Mouse (Mus musculus): Measurements from ENCODE around the gene Ogfod1.
A peak's percentile ranks its signal among the peaks of the same experiment; 100 is the strongest.
"Not testable (repeated sequence)": the region's sequence is repeated elsewhere in the genome, so short reads cannot be mapped to it uniquely, and the experiment has no call there.

Gene Ogfod1

GRCm38 (mm10) chr8:94036944-94037524 lies at the start of gene Ogfod1, which contains the start of gene Nudt21:
TSS of gene Ogfod1 (plus strand) at chr8:94037198.
TSS of gene Nudt21 (minus strand) at chr8:94037031.
- DNase-seq (ENCODE audit: low read depth), result peak; percentile 100

GRCm38 (mm10) chr8:93989739-93990138 lies 47.3 kb upstream of the Ogfod1 start:
- DNase-seq (ENCODE audit: low read depth), result no peak

DNA sequence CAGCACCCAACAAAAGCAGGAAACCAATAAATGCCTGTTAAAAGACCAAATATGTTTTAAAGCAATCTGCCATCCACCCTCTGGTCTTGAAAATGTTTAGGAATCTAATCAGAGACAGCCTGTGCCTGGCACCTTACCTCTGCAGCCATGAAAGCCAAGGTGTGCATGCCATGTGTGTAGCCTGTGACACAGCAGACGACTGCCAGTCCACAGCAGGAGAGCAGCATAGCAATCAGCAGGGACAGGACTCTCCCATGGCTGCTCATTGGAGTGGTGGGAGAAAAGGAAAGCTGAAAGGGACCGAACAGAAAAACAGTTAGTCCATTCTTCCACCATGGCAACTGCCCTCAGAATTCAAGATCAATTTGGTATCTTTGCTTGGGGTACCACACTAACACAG lies 38.0 kb upstream of the Ogfod1 start:
- no peak for DNase-seq (ENCODE audit: low read depth)

- DNase-seq (ENCODE audit: low read depth), result no peak
Observed at GRCm38 (mm10) chr8:94004139-94004538, 32.9 kb upstream of the Ogfod1 start.

DNA sequence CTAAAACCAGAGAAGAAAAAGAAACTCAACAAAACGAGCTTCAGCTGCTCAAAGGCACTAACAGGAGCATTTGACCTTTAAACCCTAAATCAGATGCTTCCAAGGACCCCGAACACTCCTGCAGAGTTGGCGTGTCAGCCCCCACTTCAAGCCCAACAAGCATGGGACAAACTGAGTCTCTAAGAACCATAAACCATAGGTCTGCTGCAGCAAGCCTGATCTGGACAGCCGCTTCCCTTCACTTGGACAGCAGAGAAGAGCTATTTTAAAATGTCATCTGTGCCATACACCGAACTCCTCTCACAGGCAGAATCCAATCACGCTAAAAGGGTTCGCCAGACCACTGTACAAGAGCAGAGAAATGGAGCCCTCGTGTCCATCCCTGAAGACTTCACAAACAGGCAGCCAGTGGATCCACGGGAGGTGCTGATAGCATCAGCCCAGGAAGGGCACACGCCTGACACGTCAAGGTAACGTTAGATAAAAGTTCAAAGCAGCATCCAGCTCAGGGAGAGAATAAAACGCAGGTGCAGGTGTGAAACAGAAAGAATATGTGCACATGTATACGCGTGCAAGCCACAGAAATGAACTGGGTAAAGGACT lies 27.7 kb upstream of the Ogfod1 start:
- no peak for DNase-seq (ENCODE audit: low read depth)

DNA sequence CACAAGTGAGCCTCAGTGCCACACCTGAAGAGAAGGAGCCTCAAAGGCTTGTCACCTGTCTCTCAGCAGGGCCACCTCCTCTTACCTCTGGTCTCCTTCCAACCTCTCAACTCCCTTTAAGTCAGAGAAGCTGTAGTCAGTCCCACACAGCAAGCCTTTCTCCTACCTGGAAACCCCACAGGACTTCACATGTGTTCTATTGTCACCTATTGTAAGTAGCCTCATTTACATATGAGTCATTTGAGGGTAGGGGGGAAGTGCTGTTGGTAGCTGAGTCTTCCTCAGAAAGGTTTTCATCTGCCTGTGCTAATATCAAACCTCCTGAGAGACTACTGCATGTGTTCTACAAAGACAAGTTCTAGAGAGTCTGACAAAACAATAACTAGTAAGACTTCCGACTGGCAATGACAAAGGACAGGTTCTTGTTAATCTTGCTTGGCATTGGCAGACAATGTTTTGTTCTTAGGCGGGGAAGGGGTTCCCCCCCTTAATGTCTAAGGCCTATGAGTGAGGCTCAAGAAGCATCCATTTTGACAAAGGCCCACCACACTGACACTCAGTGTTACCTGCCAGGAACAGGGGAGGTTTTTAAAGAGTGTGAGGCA lies 26.8 kb upstream of the Ogfod1 start:
- DNase-seq (ENCODE audit: low read depth), result no peak

DNA sequence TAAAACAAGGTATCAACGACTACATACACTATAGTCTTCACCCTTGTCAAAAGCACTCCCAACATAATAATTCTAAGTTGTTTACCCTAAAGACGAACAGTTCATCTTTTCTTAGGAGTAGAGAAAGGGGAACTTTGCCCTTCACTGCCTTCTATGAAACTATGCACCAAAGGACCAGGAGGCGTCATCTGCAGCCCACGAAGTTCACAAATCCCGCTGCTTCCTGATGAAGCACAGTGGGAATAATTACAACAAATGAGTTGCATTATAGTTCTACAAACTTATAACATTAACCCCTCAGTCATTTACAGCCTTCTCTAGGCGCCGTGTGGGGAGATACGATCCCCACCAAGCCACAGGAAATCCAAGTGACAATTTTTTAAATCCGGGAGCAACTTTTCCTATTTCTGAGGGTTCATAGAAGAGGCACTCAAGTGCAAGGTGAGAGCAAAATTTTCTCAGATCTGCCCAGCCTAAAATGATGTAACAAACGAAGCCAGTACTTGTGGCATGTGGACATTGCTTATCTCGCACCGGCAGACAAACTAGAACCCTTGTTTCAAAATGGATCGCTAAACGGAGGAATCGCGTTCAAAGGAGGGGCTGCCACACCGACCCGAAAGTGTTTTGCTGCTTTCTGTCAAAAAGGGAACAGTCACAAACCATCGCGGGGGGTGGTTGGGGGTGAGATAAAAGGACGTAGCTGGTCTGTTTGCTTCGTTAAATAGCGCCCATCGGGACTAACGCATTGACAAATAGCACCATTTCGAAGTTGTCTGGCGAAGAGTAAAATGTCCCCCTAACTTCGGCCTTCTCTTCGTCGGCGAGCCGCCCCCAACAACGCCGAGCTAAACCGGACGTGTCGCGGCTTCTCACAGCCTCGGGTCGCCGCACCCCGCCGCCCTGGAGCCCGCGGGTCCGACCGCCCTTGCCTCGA lies 25.7 kb upstream of the Ogfod1 start:
- DNase-seq (ENCODE audit: low read depth), result no peak

DNA sequence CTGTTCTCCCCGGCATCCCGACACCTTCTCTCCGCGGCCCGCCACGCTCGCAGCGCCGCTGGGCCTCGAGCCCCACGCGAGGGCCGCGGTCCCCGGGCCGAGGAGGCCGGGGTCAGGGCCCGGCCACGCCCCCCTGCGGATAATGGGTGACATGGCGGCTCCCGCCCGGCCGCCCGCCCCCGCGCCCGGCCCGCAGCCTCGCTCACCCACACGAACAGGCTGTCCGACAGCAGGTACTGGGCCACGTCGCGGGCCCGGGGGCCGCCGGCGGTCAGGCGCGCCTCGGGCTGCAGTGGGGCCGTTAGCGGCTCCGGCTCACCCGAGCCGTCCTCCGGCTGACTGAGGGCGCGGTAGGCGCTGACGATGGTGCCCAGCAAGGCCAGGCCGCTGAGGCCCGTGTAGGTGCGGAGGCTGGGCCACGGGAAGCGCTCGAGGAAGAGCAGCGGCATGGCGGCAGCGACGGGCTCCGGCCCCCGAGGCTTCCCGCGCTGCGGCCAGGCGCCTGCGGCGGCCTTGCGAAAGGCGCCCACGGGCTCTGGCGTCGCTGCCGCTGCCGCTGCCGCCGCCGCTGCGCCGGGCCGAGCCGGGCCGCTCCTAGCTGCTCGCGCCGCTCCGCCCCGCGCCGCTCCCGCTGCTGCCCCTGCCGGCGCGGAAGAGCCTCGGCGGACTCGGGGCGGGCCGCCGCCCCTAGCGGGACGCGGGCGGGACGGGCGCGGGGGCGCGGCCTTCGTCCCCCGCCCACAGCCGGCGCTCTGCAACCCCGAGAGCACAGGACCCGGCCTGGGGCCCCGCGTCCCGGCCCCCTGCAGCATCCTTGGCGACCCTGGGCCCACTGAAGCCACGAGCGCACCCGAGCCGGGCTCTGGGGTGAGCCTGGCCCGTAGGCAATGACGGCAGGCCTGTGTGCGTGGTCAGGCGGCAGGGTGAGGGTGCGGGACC lies 24.7 kb upstream of the Ogfod1 start, which contains the start of gene Amfr:
Amfr (minus strand) TSS at position 830 of the 939 bp plus-strand sequence.
- peak; percentile 28 for DNase-seq (ENCODE audit: low read depth)

GRCm38 (mm10) chr8:94013026-94013612 lies 23.9 kb upstream of the Ogfod1 start:
- no peak for DNase-seq (ENCODE audit: low read depth)

DNA sequence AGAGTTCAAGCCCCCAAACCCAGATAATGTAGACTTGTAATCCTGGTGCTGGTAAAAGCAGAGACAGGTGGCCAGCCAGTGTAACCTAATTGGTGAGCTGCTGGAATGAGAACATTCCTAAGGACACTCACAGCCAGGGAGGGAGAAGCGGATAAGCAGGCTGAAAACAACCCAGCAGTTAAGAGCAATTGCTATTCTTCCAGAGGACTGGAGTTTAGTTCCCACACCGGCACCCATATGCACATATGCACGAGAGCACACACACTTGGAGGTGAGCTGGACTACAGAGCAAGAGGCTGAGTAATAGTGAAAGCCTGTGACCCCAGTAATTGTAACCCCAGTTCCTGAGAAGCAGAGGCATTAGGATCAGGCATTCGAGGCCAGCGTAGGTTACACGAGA lies 13.1 kb upstream of the Ogfod1 start:
- DNase-seq (ENCODE audit: low read depth), result no peak

DNA sequence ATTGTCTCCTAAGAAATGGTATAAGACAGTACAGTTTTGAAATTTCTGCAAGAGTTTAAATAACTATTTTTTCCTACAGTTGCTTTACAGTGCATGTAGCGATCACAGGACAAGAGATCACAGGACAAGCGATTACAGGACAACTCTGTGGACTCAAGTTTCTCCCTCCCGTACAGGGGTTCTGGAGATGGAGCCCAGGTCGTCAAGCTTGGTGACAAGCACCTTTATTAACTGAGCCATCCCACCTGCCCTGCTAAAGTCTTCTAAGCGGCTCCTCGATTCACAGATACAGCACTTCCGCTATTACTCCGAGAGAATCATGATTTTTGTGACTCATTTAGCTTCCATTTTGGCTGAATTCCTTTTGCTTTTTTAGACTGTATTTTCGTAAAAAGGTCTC lies 7.3 kb upstream of the Ogfod1 start:
- no peak for DNase-seq (ENCODE audit: low read depth)

- DNase-seq (ENCODE audit: low read depth), result no peak
Observed at GRCm38 (mm10) chr8:94033601-94034000, 3.4 kb upstream of the Ogfod1 start.

DNA sequence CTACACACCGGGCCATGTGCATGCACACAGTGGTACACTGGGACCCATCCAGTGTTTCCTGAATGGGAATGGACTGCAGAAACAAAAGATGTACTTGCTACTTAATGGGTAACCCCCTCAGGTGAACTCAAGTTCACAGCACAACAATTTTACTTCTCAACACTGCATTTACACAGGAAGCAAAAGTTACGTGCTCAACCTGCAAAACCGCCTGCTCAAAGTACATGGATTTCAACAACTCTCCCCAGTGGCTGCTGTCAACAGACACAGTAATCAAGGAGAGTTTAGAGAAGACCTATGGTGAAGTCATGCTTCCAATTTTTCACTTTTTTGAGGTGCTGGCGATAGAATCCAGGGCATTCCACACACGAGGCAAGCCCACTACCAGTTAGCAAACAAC lies 1.8 kb upstream of the Ogfod1 start:
- no peak for DNase-seq (ENCODE audit: low read depth)

DNA sequence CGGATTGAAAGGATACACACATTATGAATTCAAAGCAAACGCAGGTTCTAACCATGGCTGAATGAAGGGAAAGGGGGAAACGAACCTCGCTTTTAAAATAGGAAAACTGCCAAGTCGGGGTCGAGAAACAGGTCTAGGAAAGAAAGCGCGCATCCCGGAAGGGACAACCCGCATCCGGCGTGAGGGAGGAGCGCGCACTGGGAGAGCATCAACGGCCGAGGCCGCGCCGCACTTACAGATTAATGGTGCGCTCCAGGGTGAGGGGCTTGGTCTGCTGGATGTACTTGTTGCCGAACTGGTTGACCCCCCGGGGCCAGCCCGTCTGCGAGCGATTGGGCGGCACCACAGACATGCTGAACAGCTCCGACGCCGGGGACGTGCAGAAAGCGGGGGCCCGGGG lies 457 bp upstream of the Ogfod1 start:
- not testable (repeated sequence) for DNase-seq (ENCODE audit: low read depth)

DNA sequence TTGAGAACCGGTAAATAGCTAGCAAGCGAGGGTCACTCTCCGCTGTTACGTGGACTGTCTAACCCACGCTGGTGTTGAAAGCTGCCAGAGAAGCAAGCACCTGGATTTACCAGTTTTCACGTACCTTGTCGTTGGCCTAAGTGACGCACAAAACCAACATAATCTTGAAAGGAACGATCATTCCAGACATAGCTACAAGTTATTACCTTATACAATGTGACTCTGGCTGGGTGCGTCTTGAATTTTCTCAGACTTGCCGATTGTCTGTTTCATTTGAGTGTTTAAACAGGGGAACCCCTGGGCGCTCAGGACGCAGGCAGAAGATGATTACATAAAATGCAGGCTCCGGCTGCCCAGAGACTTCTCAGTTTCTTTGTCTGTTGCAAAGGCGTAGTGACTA lies 808 bp downstream of the Ogfod1 start:
- no peak for DNase-seq (ENCODE audit: low read depth)

DNA sequence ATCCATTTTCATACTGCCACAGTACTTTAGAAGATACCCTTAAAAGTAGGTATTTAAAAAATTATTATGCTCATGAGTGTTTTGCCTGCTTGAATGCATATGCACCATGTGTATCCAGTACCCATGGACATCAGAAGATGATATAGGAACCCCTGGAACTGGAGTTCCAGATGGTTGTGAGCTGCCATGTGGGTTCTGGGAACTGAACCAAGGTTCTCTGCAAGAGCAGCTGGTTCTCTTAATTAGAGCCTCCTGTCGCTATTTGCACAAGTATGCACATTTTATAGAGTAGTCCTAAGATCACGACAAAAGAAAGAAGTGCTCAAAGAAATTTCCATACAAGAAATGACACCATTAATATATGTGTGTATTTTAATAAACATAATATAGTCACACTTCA lies 10.8 kb downstream of the Ogfod1 start:
- DNase-seq (ENCODE audit: low read depth), result no peak

DNA sequence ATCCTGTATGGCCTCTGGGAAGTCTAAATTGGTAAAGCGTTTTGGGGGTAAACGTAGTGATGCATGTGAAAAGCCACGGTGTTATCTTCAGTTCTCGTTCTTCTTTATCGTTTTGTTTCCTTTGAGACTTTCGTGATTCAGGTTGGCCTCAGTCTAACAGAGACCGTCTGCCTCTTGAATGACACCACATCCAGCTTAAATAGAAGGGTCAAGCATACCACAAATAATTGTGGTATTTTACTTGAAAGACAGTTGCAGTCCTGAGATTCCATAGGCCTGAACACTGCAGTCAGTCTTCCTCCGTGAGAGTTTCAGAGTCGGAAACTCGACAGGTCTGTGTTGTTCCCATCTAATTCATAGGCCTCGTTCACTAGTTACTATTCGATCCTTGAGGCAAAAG lies 15.7 kb downstream of the Ogfod1 start:
- no peak for DNase-seq (ENCODE audit: low read depth)

- DNase-seq (ENCODE audit: low read depth), result peak; percentile 15
Observed at GRCm38 (mm10) chr8:94057157-94057854, 20.3 kb downstream of the Ogfod1 start.

DNA sequence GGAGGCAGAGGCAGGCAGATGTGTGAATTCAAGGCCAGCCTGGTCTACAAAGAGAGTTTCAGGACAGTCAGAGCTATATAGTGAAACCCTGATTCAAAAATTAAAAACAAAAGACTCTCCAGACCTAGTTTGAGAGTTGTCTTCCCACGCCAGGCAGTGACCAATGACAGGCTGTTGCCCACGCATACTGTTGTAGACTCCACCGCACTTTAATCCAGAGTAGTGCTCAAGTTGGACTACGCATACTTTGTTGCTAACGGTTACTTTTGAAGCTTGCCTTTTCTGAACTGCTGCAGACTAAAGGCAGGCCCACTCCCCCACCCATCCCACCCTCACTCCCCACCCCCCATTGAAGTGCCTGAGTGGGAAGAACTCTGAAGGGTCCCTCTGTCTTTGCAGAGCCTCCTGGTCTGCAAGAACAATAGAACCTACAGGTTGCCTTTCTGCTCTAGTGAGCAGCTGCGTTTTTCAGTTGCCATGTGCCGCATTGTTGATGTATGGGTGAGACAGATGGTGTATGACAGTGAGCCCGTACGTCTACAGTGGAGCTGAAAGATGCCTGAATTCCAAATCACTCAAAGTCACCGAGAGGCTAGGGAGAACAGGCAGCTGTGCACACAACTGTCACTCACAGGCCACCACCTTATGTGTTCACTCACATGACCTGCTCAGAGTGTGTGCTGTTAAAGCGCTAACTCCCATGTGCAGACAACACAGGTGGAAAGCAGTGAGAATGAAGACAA lies 29.3 kb downstream of the Ogfod1 start:
- no peak for DNase-seq (ENCODE audit: low read depth)

- DNase-seq (ENCODE audit: low read depth), result peak; percentile 23
Observed at GRCm38 (mm10) chr8:94068793-94069192, 31.8 kb downstream of the Ogfod1 start.

Measured in fibroblast of lung, adult 2 months (primary cell).